Mouse (Mus musculus) heart, embryonic 12.5 days (tissue): ENCODE data around the gene Tmem131l. TPM values are rescaled to one million over a fixed set of nuclear protein-coding genes. Genes with fewer than 3 reads are reported as not detected.

Experiments used
- ATAC-seq: fragments of 200-750 bp; cut with Nextera tagmentation; 2 replicates; pipeline ENCODE4 v1.8.0; 2017; ENCODE audit warnings: moderate TSS enrichment, moderate library complexity; ENCODE audit not compliant: insufficient number of reproducible peaks, low FRiP score
- H3K27ac ChIP-seq: fragments of 300-500 bp; sonication (generic); 2 replicates; pipeline ENCODE4 v1.5.1; 2016; ENCODE audit warnings: mild to moderate bottlenecking, moderate library complexity; ENCODE audit not compliant: poor library complexity, severe bottlenecking
- H3K27me3 ChIP-seq: fragments of 300-500 bp; sonication (generic); replicated peaks from 2 replicates; pipeline ENCODE4 v1.6.1; 2016; ENCODE audit warnings: mild to moderate bottlenecking, moderate library complexity
- H3K36me3 ChIP-seq: fragments of 300-500 bp; sonication (generic); 2 replicates; pipeline ENCODE4 v1.6.1; 2016; ENCODE audit warnings: mild to moderate bottlenecking, moderate library complexity
- H3K4me1 ChIP-seq: fragments of 300-500 bp; sonication (generic); replicated peaks from 2 replicates; pipeline ENCODE4 v1.6.1; 2016; ENCODE audit warnings: mild to moderate bottlenecking
- H3K4me2 ChIP-seq: fragments of 300-500 bp; sonication (generic); 2 replicates; pipeline ENCODE4 v1.6.1; 2016; ENCODE audit warnings: mild to moderate bottlenecking, moderate library complexity
- H3K4me3 ChIP-seq: fragments of 300-500 bp; sonication (generic); 2 replicates; pipeline ENCODE4 v1.5.1; 2016; ENCODE audit warnings: mild to moderate bottlenecking
- H3K9ac ChIP-seq: fragments of 300-500 bp; sonication (generic); 2 replicates; pipeline ENCODE4 v1.6.1; 2016; ENCODE audit warnings: mild to moderate bottlenecking, moderate library complexity
- H3K9me3 ChIP-seq: fragments of 300-500 bp; sonication (generic); replicated peaks from 2 replicates; pipeline ENCODE4 v1.6.1; 2016; ENCODE audit warnings: mild to moderate bottlenecking, moderate library complexity
- WGBS: fragments of 180-500 bp; shearing (Covaris S2); methylation state at CpG from one replicate; pipeline ENCODE4 v1.1.7; 2016; 5-methylcytosine and 5-hydroxymethylcytosine counted together
- polyA plus RNA-seq: library from polyadenylated mRNA; unstranded; fragments of >200 nt; fragmentation: Nextera tagmentation; extraction: Ambion mirVana; gene quantifications from 2 replicates; pipeline ENCODE4 v1.2.1, GENCODE M21; 2016

The Tmem131l gene
- polyA plus RNA-seq, 1 experiment from 2014 or later, result 26.9 TPM

DNA sequence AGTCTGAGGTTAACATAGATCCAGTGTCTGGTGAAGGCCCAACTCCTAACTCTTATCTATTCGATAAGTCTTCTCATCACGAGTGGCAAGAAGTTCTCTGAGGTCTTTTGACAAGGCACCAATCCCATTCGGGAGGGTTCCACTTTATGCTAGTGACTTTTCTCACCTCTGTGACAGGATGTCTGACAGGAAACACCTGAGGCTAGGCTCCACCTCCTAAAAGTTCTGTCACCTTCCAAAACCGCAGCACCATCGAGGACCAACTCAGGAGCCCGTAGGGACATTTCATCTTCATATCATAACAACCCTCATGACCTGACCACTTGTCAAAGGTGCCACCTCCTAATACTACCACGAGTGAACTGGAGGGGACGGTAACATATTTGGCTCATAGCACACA, 6.2 kb upstream of the Tmem131l start:
- ATAC-seq, result no peak
- Histone ChIP-seq H3K9me3 (no peaks in the 10 kb centered on the region), H3K36me3 (no peaks in the 10 kb centered on the region), H3K27me3 (no peaks in the 10 kb centered on the region), H3K4me1 (peaks cover 7% of the 10 kb centered on the region; the same call in 1 of the 2 replicates), H3K9ac (no peak overlapping the region), H3K27ac (no peak overlapping the region), H3K4me3 (no peak overlapping the region), H3K4me2 (no peak overlapping the region)
- WGBS, result 76% methylated on average over 8 of the region's 8 CpGs

DNA sequence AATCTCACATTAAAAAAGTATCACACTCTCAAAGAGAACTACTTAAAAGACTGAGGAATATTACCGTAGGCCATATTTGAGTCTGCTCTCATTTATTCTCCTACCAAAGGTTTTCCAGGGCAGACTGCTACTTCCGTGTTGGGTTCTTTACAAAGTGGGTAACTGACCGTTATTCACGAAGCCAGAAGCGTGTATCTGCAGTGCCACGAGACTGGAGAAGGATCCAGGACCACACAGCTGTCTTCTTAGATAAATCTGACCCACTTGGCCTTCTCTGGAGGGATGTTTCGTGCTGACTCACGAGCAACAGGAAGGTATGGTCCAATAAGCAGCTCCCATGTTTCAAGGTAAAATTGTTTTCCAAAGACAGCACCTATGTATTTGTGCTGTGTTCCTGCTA, 1.8 kb upstream of the Tmem131l start:
- no peak overlapping the region for H3K4me3 ChIP-seq
- no peaks in the 10 kb centered on the region for H3K27me3 ChIP-seq
- H3K4me1 ChIP-seq, result peaks cover 9% of the 10 kb centered on the region
- H3K9ac ChIP-seq, result no peak overlapping the region
- H3K4me2 ChIP-seq, result no peak overlapping the region
- no peaks in the 10 kb centered on the region for H3K36me3 ChIP-seq
- no peaks in the 10 kb centered on the region for H3K9me3 ChIP-seq
- H3K27ac ChIP-seq, result no peak overlapping the region
- 81% methylated on average over 8 of the region's 8 CpGs for WGBS
- ATAC-seq, result no peak

DNA sequence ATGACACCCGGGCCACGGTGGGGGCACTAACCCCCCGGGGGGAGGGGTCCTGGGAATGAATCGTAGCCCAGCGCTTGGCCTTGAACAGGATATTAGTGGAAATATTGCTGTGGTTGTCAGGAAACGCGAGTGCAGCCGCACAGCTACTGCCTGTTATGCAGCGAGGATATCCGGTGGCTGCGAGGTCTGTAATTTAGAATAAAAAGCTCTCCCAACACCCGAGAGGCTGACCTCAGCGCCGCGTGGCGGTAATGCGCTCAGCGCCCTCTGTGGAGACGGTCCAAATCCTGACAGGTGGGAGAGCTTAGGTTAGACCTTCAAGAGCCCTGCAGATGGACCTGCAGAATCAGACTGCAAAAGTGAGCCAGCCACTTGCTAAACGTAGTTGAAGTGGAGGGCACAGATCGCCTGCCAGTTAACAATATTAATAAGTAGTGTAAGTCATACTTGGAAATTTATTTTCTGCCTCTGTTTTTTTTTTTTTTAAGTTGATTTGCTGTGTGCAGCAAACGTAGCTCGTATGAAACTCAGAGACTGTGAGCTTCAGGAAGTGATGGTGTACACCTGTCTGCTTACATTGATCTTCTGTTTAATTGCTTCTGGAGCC, 604 bp upstream of the Tmem131l start:
- peak; percentile 67 for ATAC-seq
- H3K9me3 ChIP-seq, result no peaks in the 10 kb centered on the region
- no peaks in the 10 kb centered on the region for H3K36me3 ChIP-seq
- 5% methylated on average over 23 of the region's 23 CpGs for WGBS
- H3K9ac ChIP-seq, result peak overlapping the region; percentile 66
- no peaks in the 10 kb centered on the region for H3K27me3 ChIP-seq
- H3K4me2 ChIP-seq, result peak overlapping the region; percentile 88
- H3K4me3 ChIP-seq, result peak overlapping the region; percentile 82
- peak overlapping the region; percentile 87 for H3K27ac ChIP-seq
- H3K4me1 ChIP-seq, result peaks cover 9% of the 10 kb centered on the region

DNA sequence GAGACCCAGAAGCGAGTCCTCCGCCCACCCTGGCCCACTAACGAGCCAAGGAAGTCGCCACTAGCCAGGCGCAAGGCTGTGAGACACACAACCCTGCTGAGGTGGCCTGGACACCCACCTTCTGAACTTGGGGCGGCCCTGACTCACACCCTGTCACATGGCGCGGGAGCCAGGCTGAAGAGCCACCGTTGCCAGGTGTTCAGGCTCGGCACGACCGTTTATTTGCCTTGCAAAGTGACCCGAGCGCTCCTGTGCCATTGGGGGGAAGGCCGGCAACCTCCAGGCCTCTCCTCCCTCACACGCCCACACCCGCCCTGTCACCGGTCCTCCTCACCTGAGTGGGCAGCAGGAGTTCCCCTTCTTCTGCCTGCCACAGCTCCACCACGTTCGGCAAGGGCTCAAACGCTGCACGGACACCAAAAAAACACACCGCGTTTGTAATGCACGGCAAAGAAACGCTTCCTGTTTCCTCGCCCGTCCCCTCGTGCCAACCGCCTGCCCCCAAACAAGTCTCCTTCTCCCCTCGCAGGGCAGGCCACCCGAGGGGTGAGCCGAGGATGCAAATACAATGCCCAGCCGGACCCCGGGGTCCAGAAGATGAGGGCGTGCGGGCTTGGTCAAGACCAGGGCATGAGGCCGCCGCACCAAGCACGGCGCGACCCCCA, 862 bp downstream of the Tmem131l start:
- Histone ChIP-seq H3K4me1 (peaks cover 10% of the 10 kb centered on the region), H3K27me3 (no peaks in the 10 kb centered on the region), H3K36me3 (no peaks in the 10 kb centered on the region), H3K4me2 (peak overlapping the region; percentile 88), H3K4me3 (peak overlapping the region; percentile 82), H3K9me3 (no peaks in the 10 kb centered on the region), H3K9ac (peak overlapping the region; percentile 91), H3K27ac (peak overlapping the region; percentile 85)
- ATAC-seq, result peak; percentile 16; the same call in 1 of the 2 replicates
- WGBS, result under 1% methylated on average over 42 of the region's 42 CpGs

DNA sequence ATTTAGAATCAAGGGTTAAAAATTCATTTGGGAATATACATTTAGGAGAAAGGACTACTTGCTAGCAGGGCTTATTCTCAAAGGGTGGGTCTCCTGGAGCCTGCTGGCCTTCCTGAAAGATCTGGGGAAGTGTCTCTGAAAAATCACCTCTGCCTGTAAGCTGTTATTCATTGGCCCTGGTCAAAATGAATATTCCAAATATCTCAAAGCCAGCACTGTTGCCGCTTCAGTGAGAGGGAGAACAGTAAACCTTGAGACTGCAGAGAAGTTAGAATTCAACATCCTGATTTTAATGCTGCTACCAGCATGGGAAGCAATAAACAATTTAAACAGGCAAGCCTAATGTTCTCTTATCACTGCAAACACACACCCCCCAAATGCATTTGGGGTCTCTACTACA, 1.8 kb downstream of the Tmem131l start:
- 53% methylated on average over 1 of the region's 1 CpGs for WGBS
- peaks cover 16% of the 10 kb centered on the region for H3K4me1 ChIP-seq
- no peaks in the 10 kb centered on the region for H3K9me3 ChIP-seq
- H3K36me3 ChIP-seq, result no peaks in the 10 kb centered on the region
- H3K4me3 ChIP-seq, result peak overlapping the region; percentile 82; the same call in 1 of the 2 replicates
- no peak overlapping the region for H3K27ac ChIP-seq
- no peaks in the 10 kb centered on the region for H3K27me3 ChIP-seq
- peak overlapping the region; percentile 88 for H3K4me2 ChIP-seq
- H3K9ac ChIP-seq, result no peak overlapping the region
- no peak for ATAC-seq

DNA sequence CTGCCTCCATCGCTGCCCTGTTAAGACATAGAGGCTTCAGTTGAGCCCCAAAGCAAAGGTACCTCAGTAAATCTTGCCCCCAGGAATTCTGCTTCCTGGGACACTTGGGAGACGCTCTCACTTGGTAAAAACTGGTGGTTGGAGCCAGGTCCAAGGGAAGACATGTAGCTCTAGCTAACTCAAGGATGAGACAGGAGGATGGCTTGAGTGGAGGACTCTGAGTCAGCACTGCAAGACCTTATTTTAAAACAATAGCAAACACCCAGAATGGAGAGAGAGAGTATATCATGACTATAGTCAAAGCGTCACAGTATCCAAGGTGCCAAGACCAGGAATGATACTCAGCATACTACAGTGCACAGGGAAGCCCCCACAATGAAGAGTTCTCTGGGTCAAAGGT, 2.4 kb downstream of the Tmem131l start:
- Histone ChIP-seq H3K4me2 (no peak overlapping the region), H3K9me3 (no peaks in the 10 kb centered on the region), H3K36me3 (no peaks in the 10 kb centered on the region), H3K9ac (no peak overlapping the region), H3K27me3 (no peaks in the 10 kb centered on the region), H3K4me3 (no peak overlapping the region), H3K4me1 (peaks cover 16% of the 10 kb centered on the region), H3K27ac (no peak overlapping the region)
- no peak for ATAC-seq
- 89% methylated on average over 3 of the region's 3 CpGs for WGBS

DNA sequence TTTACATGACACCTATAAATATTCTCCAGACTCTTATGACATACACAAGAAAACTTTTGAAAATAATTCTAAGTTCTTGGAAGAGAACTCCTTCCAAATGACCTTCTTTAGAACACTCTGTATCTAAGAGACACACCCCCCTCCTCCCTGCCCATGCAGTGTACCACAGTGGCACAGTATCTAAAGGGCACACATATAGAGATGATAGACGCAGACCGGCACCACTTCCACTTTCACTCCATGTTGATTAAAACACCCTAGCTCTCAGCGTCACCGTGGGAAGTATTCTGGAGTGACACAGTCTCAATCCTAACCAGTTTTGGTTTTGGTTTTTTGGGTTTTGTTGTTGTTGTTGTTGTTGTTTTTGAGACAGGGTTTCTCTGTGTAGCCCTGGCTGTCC, 3.1 kb downstream of the Tmem131l start:
- no peaks in the 10 kb centered on the region for H3K36me3 ChIP-seq
- no peak overlapping the region for H3K27ac ChIP-seq
- H3K4me1 ChIP-seq, result peaks cover 16% of the 10 kb centered on the region
- no peak overlapping the region for H3K4me2 ChIP-seq
- H3K9me3 ChIP-seq, result no peaks in the 10 kb centered on the region
- H3K4me3 ChIP-seq, result no peak overlapping the region
- no peak overlapping the region for H3K9ac ChIP-seq
- 77% methylated on average over 4 of the region's 4 CpGs for WGBS
- H3K27me3 ChIP-seq, result no peaks in the 10 kb centered on the region
- ATAC-seq, result no peak

DNA sequence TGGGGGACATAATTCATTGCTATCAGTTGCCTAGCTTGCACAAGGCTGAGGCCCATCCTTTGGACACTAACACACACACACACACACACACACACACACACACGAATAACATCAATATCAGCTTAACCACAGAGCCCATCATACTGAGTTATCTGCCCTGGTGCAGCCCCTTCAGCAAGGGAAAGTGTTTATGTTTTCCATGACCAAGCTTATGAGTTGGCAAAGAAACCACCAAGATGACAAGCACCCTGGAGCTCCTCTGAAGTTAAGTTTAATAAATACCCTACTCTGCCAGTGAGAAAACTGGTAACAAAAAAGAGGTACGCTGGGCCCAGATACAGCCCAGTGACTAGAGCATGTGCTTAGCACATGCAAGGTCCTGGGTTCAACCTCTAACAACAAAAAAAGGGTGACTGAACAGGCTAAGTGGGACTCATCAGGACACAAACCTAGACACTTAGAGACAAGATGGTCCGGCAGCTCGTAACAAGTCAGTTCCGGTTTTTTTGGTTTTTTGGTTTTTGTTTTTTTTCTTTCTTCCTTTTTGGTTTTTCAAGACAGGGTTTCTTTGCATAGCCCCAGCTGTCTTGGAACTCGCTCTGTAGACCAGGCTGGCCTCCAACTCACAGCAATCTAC, 4.1 kb downstream of the Tmem131l start:
- H3K4me3 ChIP-seq, result no peak overlapping the region
- no peak for ATAC-seq
- 87% methylated on average over 6 of the region's 6 CpGs for WGBS

DNA sequence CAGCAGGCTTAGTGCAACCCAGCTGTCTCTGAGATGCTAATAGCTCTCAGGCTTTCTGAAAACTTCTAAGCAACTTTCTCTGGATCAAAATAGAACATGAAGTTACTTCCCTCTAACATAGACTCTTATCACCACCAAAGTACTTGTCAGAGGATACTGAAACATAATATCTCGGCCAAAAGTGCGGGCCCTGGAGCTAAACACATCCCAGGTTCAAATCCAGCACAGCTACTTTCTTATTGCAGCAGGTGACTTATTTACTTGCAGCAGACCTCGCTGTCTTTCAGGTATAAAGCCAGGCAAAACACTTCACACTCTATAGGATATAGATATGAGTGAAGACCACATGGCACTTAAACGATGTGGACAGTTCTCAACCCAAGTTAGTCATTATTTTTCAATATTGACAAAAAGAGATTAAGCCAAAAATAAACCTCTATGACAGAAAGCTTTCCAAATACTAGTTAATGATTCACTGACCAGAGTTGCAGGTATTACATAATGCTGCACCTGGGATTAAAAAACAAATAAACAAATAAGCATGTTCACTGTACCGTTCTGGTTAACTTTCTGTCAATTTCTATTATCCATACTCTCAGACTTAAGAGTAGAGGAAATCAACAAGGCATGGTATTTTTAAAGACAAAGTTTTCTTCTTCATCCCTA, 5.7 kb downstream of the Tmem131l start:
- Histone ChIP-seq H3K4me3 (no peak overlapping the region), H3K36me3 (peaks cover 15% of the 10 kb centered on the region), H3K27ac (no peak overlapping the region), H3K4me1 (peaks cover 21% of the 10 kb centered on the region), H3K4me2 (no peak overlapping the region), H3K27me3 (no peaks in the 10 kb centered on the region), H3K9ac (no peak overlapping the region), H3K9me3 (no peaks in the 10 kb centered on the region)
- no peak for ATAC-seq
- 66% methylated on average over 5 of the region's 5 CpGs for WGBS

More for the DNA sequence above, 4.1 kb downstream of the Tmem131l start:
- H3K36me3 ChIP-seq, result peaks cover 9% of the 10 kb centered on the region
- no peaks in the 10 kb centered on the region for H3K9me3 ChIP-seq
- no peak overlapping the region for H3K27ac ChIP-seq
- H3K9ac ChIP-seq, result no peak overlapping the region
- H3K4me2 ChIP-seq, result no peak overlapping the region
- no peaks in the 10 kb centered on the region for H3K27me3 ChIP-seq
- H3K4me1 ChIP-seq, result peaks cover 16% of the 10 kb centered on the region

DNA sequence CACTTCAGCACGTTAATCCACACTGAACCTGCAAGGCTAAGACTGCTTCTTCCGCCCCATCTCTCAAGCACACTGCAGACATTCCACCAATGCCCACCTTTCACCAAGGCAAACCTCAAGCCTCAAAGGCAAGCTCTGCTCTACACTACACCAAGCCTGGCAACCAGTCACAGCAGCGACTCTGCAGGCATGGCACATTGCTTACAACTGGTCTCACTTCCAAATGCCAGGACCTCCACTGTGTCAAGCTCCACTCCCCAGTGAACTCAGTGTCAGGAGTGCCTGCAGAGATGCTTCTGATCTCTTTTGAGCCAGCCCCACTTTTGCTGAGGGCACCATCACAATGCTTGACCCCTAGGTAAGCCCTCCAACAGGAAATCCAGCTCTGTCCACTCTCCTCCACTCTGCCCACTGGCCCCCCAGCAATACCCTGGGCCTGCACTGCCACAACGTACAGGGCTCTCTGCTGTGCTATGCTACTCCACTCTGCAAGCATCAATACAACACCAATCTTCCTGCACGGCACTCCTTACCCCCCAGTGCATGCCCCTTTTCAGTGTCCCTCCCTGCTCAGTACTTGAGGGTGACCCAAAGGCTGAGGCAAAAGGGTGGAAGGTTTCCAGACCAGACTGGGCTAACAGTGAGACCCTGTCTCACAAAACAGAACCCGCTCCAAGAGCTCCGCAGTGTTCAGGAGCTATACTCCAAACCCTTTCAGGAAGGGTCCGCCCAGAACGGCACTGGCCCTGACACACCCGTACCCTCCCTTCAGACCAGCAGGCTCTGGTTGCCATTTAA, 6.8 kb downstream of the Tmem131l start:
- Histone ChIP-seq H3K27ac (no peak overlapping the region), H3K9ac (no peak overlapping the region), H3K4me1 (peaks cover 24% of the 10 kb centered on the region), H3K27me3 (no peaks in the 10 kb centered on the region), H3K36me3 (peaks cover 20% of the 10 kb centered on the region), H3K9me3 (no peaks in the 10 kb centered on the region), H3K4me2 (no peak overlapping the region), H3K4me3 (no peak overlapping the region)
- no peak; the same call in 1 of the 2 replicates for ATAC-seq
- 79% methylated on average over 10 of the region's 10 CpGs for WGBS
